Mouse (Mus musculus): ENCODE results near the gene Kidins220. TPM values are rescaled to one million over a fixed set of nuclear protein-coding genes. Genes with fewer than 3 reads are reported as not detected.

Gene Kidins220
- polyA plus RNA-seq, 1 experiment from 2014 or later: 23.9 TPM

DNA sequence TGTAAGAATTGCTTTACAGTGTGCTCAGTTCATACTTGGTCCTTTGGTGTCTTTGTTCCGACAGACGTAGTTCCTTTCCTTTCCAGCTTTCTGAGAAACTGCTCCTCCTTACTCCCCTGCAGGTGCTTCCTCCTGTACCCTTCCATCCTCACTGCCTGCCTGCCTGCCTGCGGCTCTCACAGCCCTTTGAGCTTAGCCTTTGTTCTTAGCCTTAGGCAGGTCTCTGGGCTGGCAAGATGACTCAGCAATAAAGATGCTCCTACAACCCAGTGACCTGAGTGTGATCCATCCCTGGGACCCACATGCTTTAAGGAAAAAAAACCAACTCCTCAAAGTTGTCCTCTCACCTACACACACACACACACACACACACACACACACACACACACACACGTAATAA lies 80.2 kb downstream of the Kidins220 start:
- Histone ChIP-seq H3K36me3 (ENCODE audit: control insufficient read depth, insufficient read depth, low read length) (peaks cover 36% of the 10 kb centered on the region), H3K4me3 (ENCODE audit: low read length) (no peak overlapping the region), H3K4me2 (ENCODE audit: low read depth, low read length) (no peak overlapping the region), H3K27me3 (ENCODE audit: control insufficient read depth, insufficient read depth, low read depth, low read length) (no peaks in the 10 kb centered on the region), H3K4me1 (replicated peaks; ENCODE audit: control insufficient read depth, insufficient read depth, low read length) (no peaks in the 10 kb centered on the region), H3K9me3 (ENCODE audit: control insufficient read depth, low read length) (no peaks in the 10 kb centered on the region), H3K9ac (ENCODE audit: low read length) (no peak overlapping the region), H3K27ac (ENCODE audit: low read length) (no peak overlapping the region)
- ATAC-seq (ENCODE audit: low read depth): no peak
- 73% methylated on average over 4 of the region's 4 CpGs for WGBS

DNA sequence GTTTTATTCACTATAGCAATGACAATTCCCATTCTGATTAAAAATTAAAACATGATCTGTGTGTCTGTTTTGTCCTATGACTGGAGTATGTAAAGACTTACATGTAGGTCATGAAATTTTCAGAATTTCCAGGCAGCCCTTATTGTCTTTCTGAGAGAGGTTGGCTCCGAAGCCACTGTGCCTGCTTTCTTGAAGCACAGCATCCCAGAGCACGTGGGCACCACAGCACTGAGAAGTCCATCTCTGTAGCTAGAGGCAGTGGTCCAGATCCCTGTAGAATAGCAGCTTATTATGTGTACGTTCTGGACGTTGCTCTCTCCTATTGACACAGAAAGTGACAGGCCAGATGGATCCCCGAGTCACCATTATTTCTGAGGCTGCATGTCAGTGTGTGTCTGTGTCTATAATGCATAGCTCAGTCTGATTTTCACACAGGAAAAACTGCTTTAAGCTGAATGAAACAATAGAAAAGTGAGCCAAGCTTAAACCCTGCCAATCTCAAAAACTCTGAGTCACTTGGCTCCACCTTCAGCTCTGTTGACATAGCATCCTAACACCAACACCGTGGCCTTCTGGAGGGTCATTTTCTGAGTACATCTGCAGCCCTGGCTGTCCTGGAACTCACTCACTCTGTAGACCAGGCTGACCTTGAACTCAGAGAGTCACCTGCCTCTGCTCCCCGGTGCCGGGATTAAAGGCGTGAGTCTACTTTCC lies 84.9 kb downstream of the Kidins220 start:
- H3K9ac ChIP-seq (ENCODE audit: low read length): no peak overlapping the region
- no peak for ATAC-seq (ENCODE audit: low read depth)
- no peak overlapping the region for H3K4me2 ChIP-seq (ENCODE audit: low read depth, low read length)
- H3K9me3 ChIP-seq (ENCODE audit: control insufficient read depth, low read length): no peaks in the 10 kb centered on the region
- no peaks in the 10 kb centered on the region for H3K4me1 ChIP-seq (replicated peaks; ENCODE audit: control insufficient read depth, insufficient read depth, low read length)
- 75% methylated on average over 9 of the region's 9 CpGs for WGBS
- H3K27me3 ChIP-seq (ENCODE audit: control insufficient read depth, insufficient read depth, low read depth, low read length): no peaks in the 10 kb centered on the region
- peaks cover 17% of the 10 kb centered on the region for H3K36me3 ChIP-seq (ENCODE audit: control insufficient read depth, insufficient read depth, low read length)
- H3K27ac ChIP-seq (ENCODE audit: low read length): no peak overlapping the region
- H3K4me3 ChIP-seq (ENCODE audit: low read length): no peak overlapping the region

DNA sequence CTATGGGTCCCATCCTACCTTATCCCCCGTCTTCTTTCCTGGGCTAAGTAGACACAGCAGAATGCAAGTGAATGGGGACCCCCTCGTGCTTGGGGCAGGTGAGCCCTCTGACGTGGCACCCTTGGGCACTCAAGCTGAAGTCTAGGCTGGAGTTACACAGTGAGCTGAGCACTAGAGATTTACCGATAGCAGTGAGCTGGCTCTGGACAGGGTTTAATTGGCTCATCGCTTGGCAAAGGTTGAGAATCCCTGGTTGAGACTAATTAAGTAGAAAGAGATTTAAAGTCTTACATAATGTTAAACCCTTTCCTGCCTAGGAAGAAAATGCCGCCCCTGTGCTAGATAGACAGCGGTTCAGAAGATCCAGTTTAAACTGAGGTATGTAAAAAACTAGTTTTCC lies 86.2 kb downstream of the Kidins220 start:
- no peaks in the 10 kb centered on the region for H3K27me3 ChIP-seq (ENCODE audit: control insufficient read depth, insufficient read depth, low read depth, low read length)
- peaks cover 17% of the 10 kb centered on the region for H3K36me3 ChIP-seq (ENCODE audit: control insufficient read depth, insufficient read depth, low read length)
- WGBS: 88% methylated on average over 7 of the region's 7 CpGs
- H3K4me1 ChIP-seq (replicated peaks; ENCODE audit: control insufficient read depth, insufficient read depth, low read length): no peaks in the 10 kb centered on the region
- ATAC-seq (ENCODE audit: low read depth): no peak
- H3K9me3 ChIP-seq (ENCODE audit: control insufficient read depth, low read length): no peaks in the 10 kb centered on the region
- no peak overlapping the region for H3K4me3 ChIP-seq (ENCODE audit: low read length)
- H3K4me2 ChIP-seq (ENCODE audit: low read depth, low read length): no peak overlapping the region
- no peak overlapping the region for H3K27ac ChIP-seq (ENCODE audit: low read length)
- no peak overlapping the region for H3K9ac ChIP-seq (ENCODE audit: low read length)

DNA sequence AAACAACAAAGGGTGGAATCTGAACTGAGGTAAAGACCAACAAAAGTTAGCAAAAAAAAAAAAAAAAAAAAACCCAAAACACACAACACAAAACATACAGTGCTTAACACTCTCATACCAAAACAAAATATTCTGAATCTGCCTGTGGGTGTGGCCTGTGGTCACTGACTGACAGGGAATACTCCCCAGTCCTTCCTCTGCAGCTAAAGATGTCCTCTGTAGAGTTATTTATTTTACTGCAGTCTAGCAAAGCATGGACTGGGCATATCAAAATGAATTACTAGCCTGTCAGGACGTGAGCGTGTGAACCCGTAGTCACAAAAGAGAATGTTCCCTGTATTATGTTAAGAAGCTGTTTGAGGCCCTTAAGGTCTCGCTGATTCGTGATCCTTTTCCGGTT lies 87.5 kb downstream of the Kidins220 start:
- no peak for ATAC-seq (ENCODE audit: low read depth)
- WGBS: 66% methylated on average over 6 of the region's 6 CpGs

DNA sequence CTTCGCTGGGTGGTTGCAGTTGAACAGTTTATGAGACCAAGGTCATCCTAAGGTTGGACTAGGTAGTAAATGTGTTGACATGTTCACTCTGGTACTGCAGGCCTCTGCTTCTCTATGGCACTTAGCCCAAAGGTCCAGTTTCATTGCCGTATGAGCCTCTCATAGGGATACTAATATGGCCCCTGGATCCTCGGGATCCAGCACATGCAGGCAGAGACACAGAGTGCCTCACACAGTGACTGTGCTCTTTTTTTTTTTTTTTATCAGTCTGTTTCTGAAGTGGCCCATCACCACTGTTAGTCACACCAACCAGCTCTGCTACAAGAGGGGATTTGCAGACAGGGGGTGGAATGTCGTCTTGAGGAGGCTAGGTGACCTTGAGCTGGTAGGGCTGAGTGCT lies 98.6 kb downstream of the Kidins220 start:
- Histone ChIP-seq H3K9me3 (ENCODE audit: control insufficient read depth, low read length) (no peaks in the 10 kb centered on the region), H3K27ac (ENCODE audit: low read length) (no peak overlapping the region), H3K4me1 (replicated peaks; ENCODE audit: control insufficient read depth, insufficient read depth, low read length) (no peaks in the 10 kb centered on the region), H3K27me3 (ENCODE audit: control insufficient read depth, insufficient read depth, low read depth, low read length) (no peaks in the 10 kb centered on the region), H3K4me3 (ENCODE audit: low read length) (no peak overlapping the region), H3K36me3 (ENCODE audit: control insufficient read depth, insufficient read depth, low read length) (no peaks in the 10 kb centered on the region), H3K9ac (ENCODE audit: low read length) (no peak overlapping the region), H3K4me2 (ENCODE audit: low read depth, low read length) (no peak overlapping the region)
- no peak for ATAC-seq (ENCODE audit: low read depth)
- 75% methylated on average over 4 of the region's 4 CpGs for WGBS

More for the DNA sequence above, 87.5 kb downstream of the Kidins220 start:
- H3K4me1 ChIP-seq (replicated peaks; ENCODE audit: control insufficient read depth, insufficient read depth, low read length): no peaks in the 10 kb centered on the region
- H3K9me3 ChIP-seq (ENCODE audit: control insufficient read depth, low read length): no peaks in the 10 kb centered on the region
- H3K36me3 ChIP-seq (ENCODE audit: control insufficient read depth, insufficient read depth, low read length): peaks cover 10% of the 10 kb centered on the region
- H3K9ac ChIP-seq (ENCODE audit: low read length): no peak overlapping the region
- H3K4me3 ChIP-seq (ENCODE audit: low read length): no peak overlapping the region
- H3K27me3 ChIP-seq (ENCODE audit: control insufficient read depth, insufficient read depth, low read depth, low read length): no peaks in the 10 kb centered on the region
- no peak overlapping the region for H3K27ac ChIP-seq (ENCODE audit: low read length)
- no peak overlapping the region for H3K4me2 ChIP-seq (ENCODE audit: low read depth, low read length)

DNA sequence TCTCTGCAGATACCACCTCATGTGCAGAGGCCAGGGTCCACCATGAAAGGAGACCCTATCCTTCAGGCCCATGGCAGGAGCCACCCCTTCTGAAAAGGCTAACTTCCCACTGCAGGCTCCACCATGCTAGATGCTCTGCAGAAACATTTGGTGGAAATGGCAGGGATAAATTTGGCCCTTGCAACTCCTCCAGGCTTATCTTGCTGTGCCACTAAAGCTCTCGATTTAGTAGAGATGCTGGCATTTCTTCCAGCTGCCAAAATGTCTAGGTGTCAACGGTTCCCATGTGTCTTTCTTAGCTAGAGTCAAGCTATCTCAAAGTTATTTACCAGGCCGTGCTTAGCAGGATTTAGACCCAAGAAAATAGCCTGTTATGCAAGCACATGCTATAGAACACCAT lies 99.6 kb downstream of the Kidins220 start:
- H3K9ac ChIP-seq (ENCODE audit: low read length): no peak overlapping the region
- H3K36me3 ChIP-seq (ENCODE audit: control insufficient read depth, insufficient read depth, low read length): no peaks in the 10 kb centered on the region
- no peak overlapping the region for H3K4me2 ChIP-seq (ENCODE audit: low read depth, low read length)
- H3K9me3 ChIP-seq (ENCODE audit: control insufficient read depth, low read length): no peaks in the 10 kb centered on the region
- whole genome bisulfite sequencing: 65% methylated on average over 3 of the region's 3 CpGs
- no peak overlapping the region for H3K4me3 ChIP-seq (ENCODE audit: low read length)
- H3K4me1 ChIP-seq (replicated peaks; ENCODE audit: control insufficient read depth, insufficient read depth, low read length): no peaks in the 10 kb centered on the region
- no peak overlapping the region for H3K27ac ChIP-seq (ENCODE audit: low read length)
- H3K27me3 ChIP-seq (ENCODE audit: control insufficient read depth, insufficient read depth, low read depth, low read length): no peaks in the 10 kb centered on the region
- ATAC-seq (ENCODE audit: low read depth): no peak

DNA sequence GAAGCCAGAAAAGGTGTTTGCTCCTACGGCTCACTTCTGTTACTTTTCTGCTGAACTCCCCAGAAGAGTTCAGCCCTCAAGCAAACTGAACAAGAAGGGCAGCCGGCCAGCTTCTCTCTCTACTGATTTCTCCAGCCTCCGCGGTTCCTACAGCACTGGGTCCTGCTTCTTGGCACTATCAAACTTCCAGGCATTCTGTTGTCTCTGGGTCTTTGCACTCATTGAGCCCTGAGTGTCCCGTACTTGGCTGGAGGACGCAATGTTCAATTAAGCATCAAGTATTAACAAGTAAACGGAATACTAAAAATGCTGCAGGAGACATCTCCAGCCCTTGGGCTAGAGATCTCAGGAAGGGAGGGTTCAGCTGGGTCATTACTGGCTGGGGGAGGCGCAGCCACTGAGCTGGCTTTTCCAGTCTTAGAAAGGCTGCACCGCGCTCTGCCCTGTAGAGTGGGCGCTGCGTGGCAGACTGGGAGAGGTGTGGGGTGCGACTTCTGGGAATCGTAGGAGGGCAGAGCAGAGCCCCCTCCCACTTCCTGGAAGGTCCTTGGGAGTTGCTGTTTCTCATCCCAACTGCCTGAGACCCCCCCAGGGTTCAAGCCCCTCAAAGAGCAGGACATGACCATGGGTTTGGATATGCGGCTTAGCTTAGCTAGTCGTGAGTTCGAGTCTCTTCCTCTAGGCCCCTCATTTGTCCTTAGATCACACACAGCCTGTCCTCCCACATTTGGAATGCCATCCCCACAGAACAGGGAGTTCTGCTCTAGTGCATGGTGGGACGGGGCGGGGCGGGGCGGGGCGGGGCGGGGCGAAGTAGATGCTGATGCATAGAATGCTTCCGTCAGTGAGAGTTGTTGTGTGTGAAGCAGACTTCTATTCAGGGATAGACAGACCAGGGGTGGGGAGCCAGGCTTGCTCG lies 108.8 kb downstream of the Kidins220 start:
- Histone ChIP-seq H3K9me3 (ENCODE audit: control insufficient read depth, low read length) (no peaks in the 10 kb centered on the region), H3K4me2 (ENCODE audit: low read depth, low read length) (peak overlapping the region; percentile 40), H3K27me3 (ENCODE audit: control insufficient read depth, insufficient read depth, low read depth, low read length) (no peaks in the 10 kb centered on the region), H3K36me3 (ENCODE audit: control insufficient read depth, insufficient read depth, low read length) (no peaks in the 10 kb centered on the region), H3K27ac (ENCODE audit: low read length) (0 out of 2 replicates have a peak overlapping the region, but pooled peaks have one; percentile 7), H3K9ac (ENCODE audit: low read length) (peak overlapping the region; percentile 32; the same call in 1 of the 2 replicates), H3K4me1 (replicated peaks; ENCODE audit: control insufficient read depth, insufficient read depth, low read length) (peaks cover 14% of the 10 kb centered on the region; the same call in 1 of the 2 replicates), H3K4me3 (ENCODE audit: low read length) (no peak overlapping the region)
- peak; percentile 67 for ATAC-seq (ENCODE audit: low read depth)
- WGBS: 28% methylated on average over 26 of the region's 26 CpGs

DNA sequence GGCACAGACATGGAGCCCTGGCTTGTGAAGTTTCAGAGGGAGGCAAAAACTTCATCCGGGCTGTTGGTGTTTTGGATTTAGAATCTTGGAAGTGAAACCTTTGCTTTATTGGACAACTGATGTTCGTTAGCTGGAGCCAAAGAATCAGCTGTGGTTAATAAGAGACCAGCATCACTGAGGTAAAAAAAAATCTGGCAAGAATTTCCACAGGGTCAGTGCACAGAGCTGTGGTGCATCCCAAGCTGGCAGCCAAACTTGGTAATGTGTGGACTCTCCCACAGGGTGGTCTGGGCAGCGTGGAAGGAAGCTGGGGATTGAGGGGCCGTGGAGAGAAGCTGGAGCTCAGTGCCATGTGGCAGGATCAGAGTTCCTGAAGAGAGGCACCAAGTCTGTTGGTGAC lies 112.2 kb downstream of the Kidins220 start:
- Histone ChIP-seq H3K9ac (ENCODE audit: low read length) (0 out of 2 replicates have a peak overlapping the region, but pooled peaks have one; percentile 13), H3K9me3 (ENCODE audit: control insufficient read depth, low read length) (no peaks in the 10 kb centered on the region), H3K36me3 (ENCODE audit: control insufficient read depth, insufficient read depth, low read length) (no peaks in the 10 kb centered on the region), H3K4me3 (ENCODE audit: low read length) (no peak overlapping the region), H3K4me2 (ENCODE audit: low read depth, low read length) (no peak overlapping the region), H3K27me3 (ENCODE audit: control insufficient read depth, insufficient read depth, low read depth, low read length) (no peaks in the 10 kb centered on the region), H3K4me1 (replicated peaks; ENCODE audit: control insufficient read depth, insufficient read depth, low read length) (peaks cover 14% of the 10 kb centered on the region; the same call in 1 of the 2 replicates), H3K27ac (ENCODE audit: low read length) (no peak overlapping the region)
- ATAC-seq (ENCODE audit: low read depth): no peak
- 39% methylated on average over 4 of the region's 4 CpGs for WGBS

DNA sequence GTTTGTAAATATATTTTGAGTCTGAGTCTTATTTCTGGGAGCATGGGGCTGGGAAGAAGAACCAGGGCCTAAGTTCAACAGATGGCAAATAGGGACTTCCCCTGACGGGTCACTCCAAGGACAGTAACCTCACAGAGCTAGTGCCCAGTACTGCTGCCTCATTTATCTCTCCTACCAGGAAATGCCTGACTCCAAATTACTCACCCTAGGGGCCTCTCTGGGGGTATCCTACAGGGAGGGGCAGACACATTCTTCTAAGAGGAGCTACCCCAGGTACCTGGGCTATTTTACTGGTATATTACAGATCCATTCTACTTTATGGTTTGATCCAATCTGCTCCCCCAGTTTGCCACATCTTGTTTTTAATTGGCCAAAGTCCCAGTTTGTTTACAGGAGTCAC lies 114.7 kb downstream of the Kidins220 start:
- no peak overlapping the region for H3K27ac ChIP-seq (ENCODE audit: low read length)
- H3K4me3 ChIP-seq (ENCODE audit: low read length): no peak overlapping the region
- no peak for ATAC-seq (ENCODE audit: low read depth)
- no peaks in the 10 kb centered on the region for H3K9me3 ChIP-seq (ENCODE audit: control insufficient read depth, low read length)
- peaks cover 17% of the 10 kb centered on the region for H3K4me1 ChIP-seq (replicated peaks; ENCODE audit: control insufficient read depth, insufficient read depth, low read length)
- no peaks in the 10 kb centered on the region for H3K27me3 ChIP-seq (ENCODE audit: control insufficient read depth, insufficient read depth, low read depth, low read length)
- H3K36me3 ChIP-seq (ENCODE audit: control insufficient read depth, insufficient read depth, low read length): no peaks in the 10 kb centered on the region
- 78% methylated on average over 1 of the region's 1 CpGs for WGBS
- no peak overlapping the region for H3K9ac ChIP-seq (ENCODE audit: low read length)
- H3K4me2 ChIP-seq (ENCODE audit: low read depth, low read length): no peak overlapping the region

All from lung, embryonic 16.5 days (tissue).